Mouse (Mus musculus) liver, embryonic 12.5 days (tissue): ENCODE results near the gene Snx21. TPM values are rescaled to one million over a fixed set of nuclear protein-coding genes. Genes with fewer than 3 reads are reported as not detected.
A peak's percentile ranks its signal among the peaks of the same experiment; 100 is the strongest.
"Not testable (repeated sequence)": the region's sequence is repeated elsewhere in the genome, so short reads cannot be mapped to it uniquely, and the experiment has no call there.

Source experiments
- ATAC-seq: fragments of 200-750 bp; cut with Nextera tagmentation; 2 replicates; pipeline ENCODE4 v1.8.0; 2017; ENCODE audit warnings: moderate number of reproducible peaks, mild to moderate bottlenecking, moderate library complexity
- H3K27ac ChIP-seq: fragments of 300-500 bp; sonication (generic); 2 replicates; pipeline ENCODE4 v1.5.1; 2016; ENCODE audit warnings: mild to moderate bottlenecking
- H3K27me3 ChIP-seq: fragments of 300-500 bp; sonication (generic); replicated peaks from 2 replicates; pipeline ENCODE4 v1.6.1; 2016; ENCODE audit warnings: mild to moderate bottlenecking, moderate library complexity
- H3K36me3 ChIP-seq: fragments of 300-500 bp; sonication (generic); 2 replicates; pipeline ENCODE4 v1.6.1; 2016; ENCODE audit warnings: mild to moderate bottlenecking, moderate library complexity
- H3K4me1 ChIP-seq: fragments of 300-500 bp; sonication (generic); 2 replicates; pipeline ENCODE4 v1.6.1; 2016
- H3K4me2 ChIP-seq: fragments of 300-500 bp; sonication (generic); 2 replicates; pipeline ENCODE4 v1.6.1; 2016; ENCODE audit warnings: mild to moderate bottlenecking, moderate library complexity
- H3K4me3 ChIP-seq: fragments of 300-500 bp; sonication (generic); 2 replicates; pipeline ENCODE4 v1.5.1; 2016; ENCODE audit warnings: mild to moderate bottlenecking, moderate library complexity
- H3K9ac ChIP-seq: fragments of 300-500 bp; sonication (generic); 2 replicates; pipeline ENCODE4 v1.6.1; 2016; ENCODE audit warnings: mild to moderate bottlenecking, moderate library complexity
- H3K9me3 ChIP-seq: fragments of 300-500 bp; sonication (generic); replicated peaks from 2 replicates; pipeline ENCODE4 v1.6.1; 2016; ENCODE audit warnings: mild to moderate bottlenecking, moderate library complexity
- WGBS: fragments of 180-500 bp; shearing (Covaris S2); methylation state at CpG from one replicate; pipeline ENCODE4 v1.1.7; 2016; ENCODE audit not compliant: insufficient replicate concordance; 5-methylcytosine and 5-hydroxymethylcytosine counted together
- polyA plus RNA-seq: library from polyadenylated mRNA; unstranded; fragments of >200 nt; fragmentation: Nextera tagmentation; extraction: Ambion mirVana; gene quantifications from 2 replicates; pipeline ENCODE4 v1.2.1, GENCODE M21; 2016

Gene Snx21
- polyA plus RNA-seq, 1 experiment from 2014 or later, result 5.5 TPM

DNA sequence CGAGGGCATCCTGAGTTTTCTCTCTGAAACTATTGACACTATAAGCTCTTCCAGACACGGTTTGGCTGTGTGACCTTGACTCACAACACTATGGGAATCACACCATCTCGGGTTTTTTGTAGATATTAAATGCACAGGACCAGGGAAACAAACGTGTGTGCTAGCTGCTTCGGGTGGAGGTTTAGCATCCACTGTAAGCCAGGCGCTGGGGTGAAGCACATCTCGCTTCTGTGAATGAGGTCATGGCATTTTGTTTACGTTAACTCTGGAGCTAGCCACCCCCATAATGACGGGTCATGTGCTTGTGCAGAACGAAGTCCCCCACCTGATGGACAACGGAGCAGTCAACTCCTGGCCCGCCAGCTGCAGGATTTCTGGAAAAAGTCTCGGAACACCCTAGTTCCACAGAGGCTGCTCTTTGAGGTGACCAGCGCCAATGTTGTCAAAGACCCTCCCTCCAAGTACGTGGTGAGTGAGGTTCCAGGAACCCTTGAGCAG is 814 bp downstream of the Snx21 start:
- peaks cover 55% of the 10 kb centered on the region for H3K4me1 ChIP-seq

DNA sequence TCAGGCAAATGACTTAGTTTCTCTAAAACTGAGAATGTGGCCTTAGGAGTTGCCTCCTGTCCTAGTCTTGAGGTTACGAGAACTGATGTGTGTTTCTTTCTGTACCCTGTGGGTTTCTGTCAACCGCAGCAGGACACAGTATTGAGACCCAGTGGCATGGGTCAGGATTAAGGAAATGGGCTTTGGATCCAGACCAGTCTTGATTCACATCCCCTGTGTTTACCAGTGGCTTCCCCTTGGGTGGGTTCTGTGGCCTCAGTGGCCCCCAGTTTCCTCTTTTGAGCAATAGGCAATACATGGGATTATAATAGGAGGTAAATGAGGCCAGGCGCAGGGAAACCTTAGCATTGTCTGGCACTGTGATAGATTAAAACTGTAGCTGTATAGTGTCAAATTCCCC is 1.4 kb downstream of the Snx21 start:
- H3K9me3 ChIP-seq, result no peaks in the 10 kb centered on the region
- H3K9ac ChIP-seq, result no peak overlapping the region
- H3K4me3 ChIP-seq, result 0 out of 2 replicates have a peak overlapping the region, but pooled peaks have one; percentile 70
- peaks cover 35% of the 10 kb centered on the region for H3K36me3 ChIP-seq
- H3K27me3 ChIP-seq, result peaks cover 38% of the 10 kb centered on the region
- H3K27ac ChIP-seq, result no peak overlapping the region
- H3K4me2 ChIP-seq, result peak overlapping the region; percentile 99
- no peak for ATAC-seq
- peaks cover 55% of the 10 kb centered on the region for H3K4me1 ChIP-seq
- 59% methylated on average over 3 of the region's 3 CpGs for WGBS

More for the DNA sequence above, 814 bp downstream of the Snx21 start:
- H3K9me3 ChIP-seq, result no peaks in the 10 kb centered on the region
- peak overlapping the region; percentile 99 for H3K4me2 ChIP-seq
- peak overlapping the region; percentile 70 for H3K4me3 ChIP-seq
- ATAC-seq, result no peak
- peaks cover 29% of the 10 kb centered on the region for H3K36me3 ChIP-seq
- peak overlapping the region; percentile 79 for H3K9ac ChIP-seq
- 14% methylated on average over 15 of the region's 15 CpGs for WGBS
- H3K27me3 ChIP-seq, result peaks cover 44% of the 10 kb centered on the region
- H3K27ac ChIP-seq, result peak overlapping the region; percentile 73

DNA sequence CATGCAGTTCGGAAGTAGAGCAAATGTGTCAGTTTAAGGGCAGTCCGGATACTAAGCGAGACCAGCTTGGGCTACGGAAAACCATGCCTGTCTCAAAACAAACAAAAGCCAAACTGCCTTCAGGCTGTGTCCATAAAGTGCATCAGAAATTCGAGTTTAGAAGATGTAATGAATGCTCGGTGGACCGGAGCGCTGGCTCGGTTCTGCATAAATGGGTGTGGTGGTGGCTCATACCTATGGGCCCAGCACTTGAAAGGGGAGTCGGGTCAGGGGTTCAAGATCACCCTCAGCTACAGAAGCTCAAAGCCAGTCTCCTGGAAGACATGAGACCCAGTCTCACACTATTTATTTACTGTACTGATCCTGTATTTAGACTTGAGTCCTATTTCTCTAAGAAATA is 2.2 kb downstream of the Snx21 start:
- Histone ChIP-seq H3K27ac (no peak overlapping the region), H3K4me2 (no peak overlapping the region), H3K4me3 (no peak overlapping the region), H3K9ac (no peak overlapping the region), H3K27me3 (peaks cover 36% of the 10 kb centered on the region), H3K9me3 (no peaks in the 10 kb centered on the region), H3K36me3 (peaks cover 43% of the 10 kb centered on the region), H3K4me1 (peaks cover 55% of the 10 kb centered on the region)
- ATAC-seq, result no peak
- 81% methylated on average over 10 of the region's 10 CpGs for WGBS

DNA sequence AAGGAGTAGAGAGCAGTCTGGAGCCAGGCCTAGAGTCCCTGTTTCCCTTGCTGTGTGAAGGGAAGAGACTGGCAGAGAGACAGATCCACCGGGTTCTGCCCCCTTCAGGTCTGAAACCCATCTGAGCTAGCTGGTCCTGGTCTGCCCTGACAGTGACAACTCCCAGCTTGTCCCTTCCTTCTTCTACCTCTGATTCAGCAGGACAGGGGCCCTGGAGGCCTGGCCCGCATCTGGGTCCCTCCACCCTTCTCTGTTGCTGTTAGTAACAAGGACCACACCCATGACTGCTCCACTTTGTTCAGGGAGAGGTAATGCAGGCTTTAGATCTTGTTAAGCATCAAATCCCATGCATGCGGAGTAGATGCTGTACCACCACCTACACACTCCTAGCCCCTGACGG is 2.8 kb downstream of the Snx21 start:
- 62% methylated on average over 4 of the region's 4 CpGs for WGBS
- no peak overlapping the region for H3K4me3 ChIP-seq
- peak; percentile 61 for ATAC-seq

DNA sequence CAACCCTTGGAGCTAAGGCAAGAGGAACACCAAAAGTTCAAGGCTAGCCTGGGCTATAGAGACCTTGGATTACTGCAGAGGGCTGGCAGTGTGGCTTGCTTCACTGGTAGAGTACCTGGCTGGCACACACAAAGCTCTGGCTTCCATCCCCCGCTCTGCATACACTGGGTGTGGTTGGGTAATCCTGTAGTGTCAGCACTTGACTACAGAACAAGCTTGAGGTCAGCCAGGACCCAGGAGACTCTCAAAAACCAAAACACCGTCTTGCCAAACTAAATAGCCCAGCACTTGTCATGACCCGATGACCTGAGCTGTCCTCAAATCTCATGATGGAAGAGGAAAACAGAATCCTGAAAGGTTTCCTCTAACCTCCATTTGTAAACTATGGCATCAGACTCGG is 4.8 kb downstream of the Snx21 start:
- H3K9ac ChIP-seq, result no peak overlapping the region
- H3K9me3 ChIP-seq, result no peaks in the 10 kb centered on the region
- WGBS, result 78% methylated on average over 4 of the region's 4 CpGs
- no peak for ATAC-seq
- H3K27ac ChIP-seq, result no peak overlapping the region; the same call in 1 of the 2 replicates
- no peak overlapping the region for H3K4me2 ChIP-seq
- peaks cover 18% of the 10 kb centered on the region for H3K27me3 ChIP-seq
- no peak overlapping the region for H3K4me3 ChIP-seq
- peaks cover 53% of the 10 kb centered on the region for H3K4me1 ChIP-seq
- peaks cover 65% of the 10 kb centered on the region for H3K36me3 ChIP-seq

More for the DNA sequence above, 2.8 kb downstream of the Snx21 start:
- H3K4me2 ChIP-seq, result peak overlapping the region; percentile 24
- H3K4me1 ChIP-seq, result peaks cover 59% of the 10 kb centered on the region
- H3K27me3 ChIP-seq, result peaks cover 36% of the 10 kb centered on the region
- peak overlapping the region; percentile 16; the same call in 1 of the 2 replicates for H3K27ac ChIP-seq
- H3K36me3 ChIP-seq, result peaks cover 49% of the 10 kb centered on the region
- no peaks in the 10 kb centered on the region for H3K9me3 ChIP-seq
- peak overlapping the region; percentile 18; the same call in 1 of the 2 replicates for H3K9ac ChIP-seq

DNA sequence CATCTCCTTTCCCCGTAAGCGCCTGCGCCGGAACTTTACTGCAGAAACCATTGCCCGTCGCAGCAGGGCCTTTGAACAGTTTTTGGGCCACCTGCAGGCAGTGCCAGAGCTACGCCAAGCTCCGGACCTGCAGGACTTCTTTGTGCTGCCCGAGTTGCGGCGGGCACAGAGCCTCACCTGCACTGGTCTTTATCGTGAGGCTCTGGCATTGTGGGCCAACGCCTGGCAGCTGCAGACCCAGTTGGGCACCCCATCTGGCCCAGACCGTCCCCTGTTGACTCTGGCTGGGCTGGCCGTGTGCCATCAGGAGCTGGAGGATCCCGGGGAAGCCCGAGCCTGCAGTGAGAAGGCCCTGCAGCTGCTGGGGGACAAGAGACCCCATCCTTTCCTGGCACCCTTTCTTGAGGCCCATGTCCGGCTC is 6.2 kb downstream of the Snx21 start:
- Histone ChIP-seq H3K27ac (peak overlapping the region; percentile 9; the same call in 1 of the 2 replicates), H3K36me3 (peaks cover 79% of the 10 kb centered on the region), H3K9me3 (no peaks in the 10 kb centered on the region), H3K4me1 (peaks cover 39% of the 10 kb centered on the region), H3K27me3 (peaks cover 4% of the 10 kb centered on the region), H3K9ac (no peak overlapping the region), H3K4me2 (no peak overlapping the region), H3K4me3 (no peak overlapping the region)
- 90% methylated on average over 18 of the region's 18 CpGs for WGBS
- ATAC-seq, result no peak

DNA sequence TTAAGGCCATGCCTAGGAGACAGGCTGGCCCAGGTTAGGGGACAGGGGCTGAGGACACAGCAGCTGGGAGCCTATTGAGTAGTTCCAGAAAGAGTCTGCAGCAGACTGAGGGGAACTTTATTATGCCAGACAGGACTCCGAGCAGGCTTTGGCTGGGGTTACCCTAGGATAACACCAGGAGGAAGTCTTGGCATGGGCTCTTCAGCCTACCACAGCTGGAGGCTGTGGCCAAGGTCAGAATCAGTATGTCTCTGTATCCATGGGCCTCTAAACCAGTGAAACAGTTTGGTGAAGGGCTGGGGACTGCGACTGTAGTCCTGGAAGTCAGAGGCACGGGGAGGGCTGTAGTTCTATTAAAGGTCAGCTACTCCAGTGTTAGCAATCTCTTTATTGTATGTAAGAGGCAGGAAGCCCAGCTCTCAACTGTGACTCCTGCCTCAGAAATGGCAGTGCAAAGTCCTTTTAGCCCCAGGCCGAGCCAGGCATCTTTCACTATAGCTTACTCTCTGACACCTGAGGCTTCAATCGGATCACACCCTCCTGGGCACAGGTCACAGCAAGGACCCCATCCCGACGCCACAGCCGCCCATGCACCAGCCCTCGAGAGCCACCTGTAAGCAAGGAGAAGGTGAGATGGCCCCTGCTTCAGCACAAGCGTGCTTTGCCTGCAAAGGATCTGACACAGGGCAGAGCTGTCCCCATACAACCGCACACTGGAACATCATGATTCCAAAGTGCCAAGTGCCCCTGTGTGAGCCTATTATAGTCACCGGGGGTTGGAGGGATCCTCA is 7.0 kb downstream of the Snx21 start:
- H3K27ac ChIP-seq, result no peak overlapping the region
- no peak overlapping the region for H3K9ac ChIP-seq
- ATAC-seq, result no peak

DNA sequence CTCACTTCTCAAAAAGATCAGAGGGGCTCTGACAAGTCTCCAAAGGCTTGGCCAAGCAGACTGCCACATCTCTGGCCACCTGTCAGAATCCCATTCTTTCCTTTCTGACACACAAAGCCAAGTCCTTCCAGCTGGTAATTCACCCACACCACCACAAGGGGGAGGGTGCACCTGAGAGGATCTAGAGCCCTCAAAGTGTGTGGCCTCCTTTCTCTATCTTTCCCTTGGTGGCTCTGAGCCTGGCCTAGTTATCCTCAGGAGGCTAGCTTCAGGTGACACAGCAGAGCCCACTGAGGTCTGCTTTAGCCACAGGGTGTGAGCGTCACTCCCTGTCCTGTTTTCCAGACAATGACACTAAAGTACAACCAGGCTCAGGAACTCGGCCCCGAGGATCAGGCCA is 7.6 kb downstream of the Snx21 start:
- no peaks in the 10 kb centered on the region for H3K27me3 ChIP-seq
- WGBS, result 89% methylated on average over 3 of the region's 3 CpGs
- no peaks in the 10 kb centered on the region for H3K9me3 ChIP-seq
- no peak overlapping the region for H3K4me3 ChIP-seq
- H3K36me3 ChIP-seq, result peaks cover 90% of the 10 kb centered on the region
- no peak overlapping the region for H3K4me2 ChIP-seq
- ATAC-seq, result peak; percentile 24; the same call in 1 of the 2 replicates
- H3K4me1 ChIP-seq, result peaks cover 26% of the 10 kb centered on the region
- no peak overlapping the region for H3K9ac ChIP-seq
- 0 out of 2 replicates have a peak overlapping the region, but pooled peaks have one; percentile 4 for H3K27ac ChIP-seq

More for the DNA sequence above, 7.0 kb downstream of the Snx21 start:
- H3K4me3 ChIP-seq, result no peak overlapping the region
- H3K27me3 ChIP-seq, result no peaks in the 10 kb centered on the region
- 85% methylated on average over 12 of the region's 12 CpGs for WGBS
- peaks cover 32% of the 10 kb centered on the region for H3K4me1 ChIP-seq
- H3K36me3 ChIP-seq, result peaks cover 85% of the 10 kb centered on the region
- no peaks in the 10 kb centered on the region for H3K9me3 ChIP-seq
- H3K4me2 ChIP-seq, result no peak overlapping the region

DNA sequence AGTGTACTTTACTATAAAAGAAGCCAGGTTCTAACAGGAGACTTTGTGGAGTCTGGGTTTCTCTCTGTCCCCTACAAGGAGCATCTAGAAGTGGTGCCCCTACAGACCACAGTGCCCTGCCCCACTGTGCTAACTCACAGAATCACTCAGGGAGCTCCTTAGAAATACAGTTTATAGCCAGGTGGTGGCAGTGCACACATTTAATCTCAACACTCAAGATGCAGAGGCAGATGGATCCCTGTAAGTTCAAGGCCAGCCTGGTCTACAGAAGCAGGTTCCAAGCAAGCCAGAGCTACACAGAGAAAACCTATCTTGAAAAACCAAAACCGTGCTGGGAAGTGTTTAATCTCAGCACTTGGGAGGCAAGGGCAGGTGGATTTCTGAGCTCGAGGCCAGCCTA is 8.1 kb downstream of the Snx21 start:
- WGBS, result 80% methylated on average over 2 of the region's 2 CpGs
- no peak for ATAC-seq
- H3K27ac ChIP-seq, result peak overlapping the region; percentile 4; the same call in 1 of the 2 replicates

DNA sequence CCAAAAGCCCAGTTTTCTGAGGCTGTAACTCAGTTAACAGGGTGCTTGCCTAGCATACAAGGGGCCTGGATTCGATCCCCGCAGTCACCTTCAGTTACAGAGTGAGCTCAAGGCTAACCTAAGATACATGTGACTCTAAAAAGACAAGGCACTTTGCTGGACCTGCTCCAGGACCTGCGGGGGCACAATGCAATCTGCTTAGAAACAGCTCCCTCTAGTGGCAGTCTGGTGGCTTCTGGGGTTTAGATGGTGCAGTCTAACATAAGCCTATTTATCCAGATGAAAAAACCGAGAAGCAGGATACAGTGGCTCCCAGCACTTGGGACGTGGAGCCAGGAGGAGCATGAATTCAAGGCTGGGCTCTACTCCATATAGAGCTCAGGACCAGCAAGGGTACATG is 8.7 kb downstream of the Snx21 start:
- ATAC-seq, result peak; percentile 70; the same call in 1 of the 2 replicates
- peaks cover 92% of the 10 kb centered on the region for H3K36me3 ChIP-seq
- H3K9ac ChIP-seq, result no peak overlapping the region
- H3K4me1 ChIP-seq, result peaks cover 18% of the 10 kb centered on the region
- WGBS, result 31% methylated on average over 5 of the region's 5 CpGs
- H3K4me3 ChIP-seq, result no peak overlapping the region
- H3K27ac ChIP-seq, result no peak overlapping the region
- H3K9me3 ChIP-seq, result no peaks in the 10 kb centered on the region
- H3K4me2 ChIP-seq, result no peak overlapping the region
- H3K27me3 ChIP-seq, result no peaks in the 10 kb centered on the region

More for the DNA sequence above, 8.1 kb downstream of the Snx21 start:
- H3K4me1 ChIP-seq, result peaks cover 21% of the 10 kb centered on the region
- no peaks in the 10 kb centered on the region for H3K9me3 ChIP-seq
- peaks cover 90% of the 10 kb centered on the region for H3K36me3 ChIP-seq
- H3K9ac ChIP-seq, result no peak overlapping the region
- H3K27me3 ChIP-seq, result no peaks in the 10 kb centered on the region
- H3K4me2 ChIP-seq, result no peak overlapping the region
- no peak overlapping the region for H3K4me3 ChIP-seq

DNA sequence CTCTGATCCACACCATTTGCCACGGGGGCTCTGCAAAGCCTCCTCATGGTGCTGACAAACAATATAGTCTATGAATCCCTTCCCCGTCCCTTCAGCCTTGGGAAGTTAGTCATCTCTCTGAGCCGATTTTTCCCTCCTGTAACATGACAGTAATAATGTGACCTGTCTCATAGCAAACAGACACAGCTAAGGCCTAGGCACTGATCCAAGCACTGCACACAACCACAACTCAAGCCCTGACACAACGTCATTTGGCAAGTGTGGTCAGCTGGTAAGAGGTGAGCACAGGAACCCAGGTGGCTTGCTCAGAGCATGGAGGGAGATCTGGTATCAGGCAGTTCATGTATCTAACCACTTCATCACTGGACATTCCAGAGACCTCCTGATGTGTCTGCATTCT is 10.2 kb downstream of the Snx21 start:
- no peak overlapping the region for H3K9ac ChIP-seq
- no peak for ATAC-seq
- no peaks in the 10 kb centered on the region for H3K27me3 ChIP-seq
- peaks cover 93% of the 10 kb centered on the region for H3K36me3 ChIP-seq
- WGBS, result 78% methylated on average over 4 of the region's 4 CpGs
- peaks cover 10% of the 10 kb centered on the region; the same call in 1 of the 2 replicates for H3K4me1 ChIP-seq
- no peak overlapping the region for H3K27ac ChIP-seq
- H3K4me2 ChIP-seq, result no peak overlapping the region
- H3K9me3 ChIP-seq, result no peaks in the 10 kb centered on the region
- H3K4me3 ChIP-seq, result no peak overlapping the region

DNA sequence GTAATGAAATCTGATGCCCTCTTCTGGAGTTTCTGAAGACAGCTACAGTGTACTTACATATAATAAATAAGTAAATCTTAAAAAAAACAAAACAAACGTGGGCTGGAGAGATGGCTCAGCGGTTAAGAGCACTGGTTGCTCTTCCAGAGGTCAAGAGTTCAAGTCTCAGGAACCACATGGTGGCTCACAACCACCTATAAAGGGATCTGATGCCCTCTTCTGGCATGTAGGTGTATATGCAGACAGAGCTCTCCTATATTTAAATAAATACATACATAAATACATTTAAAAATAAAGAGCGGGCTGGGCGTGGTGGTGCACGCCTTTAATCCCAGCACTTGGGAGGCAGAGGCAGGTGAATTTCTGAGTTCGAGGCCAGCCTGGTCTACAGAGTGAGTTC is 12.9 kb downstream of the Snx21 start:
- Histone ChIP-seq H3K4me1 (peaks cover 14% of the 10 kb centered on the region), H3K36me3 (peaks cover 88% of the 10 kb centered on the region)
- not testable (repeated sequence) for H3K27me3 ChIP-seq, H3K4me2 ChIP-seq, H3K9me3 ChIP-seq, H3K27ac ChIP-seq, H3K4me3 ChIP-seq, H3K9ac ChIP-seq, ATAC-seq
- 73% methylated on average over 6 of the region's 6 CpGs for WGBS
